Mouse (Mus musculus): Measurements from ENCODE around the gene Asna1.

DNA sequence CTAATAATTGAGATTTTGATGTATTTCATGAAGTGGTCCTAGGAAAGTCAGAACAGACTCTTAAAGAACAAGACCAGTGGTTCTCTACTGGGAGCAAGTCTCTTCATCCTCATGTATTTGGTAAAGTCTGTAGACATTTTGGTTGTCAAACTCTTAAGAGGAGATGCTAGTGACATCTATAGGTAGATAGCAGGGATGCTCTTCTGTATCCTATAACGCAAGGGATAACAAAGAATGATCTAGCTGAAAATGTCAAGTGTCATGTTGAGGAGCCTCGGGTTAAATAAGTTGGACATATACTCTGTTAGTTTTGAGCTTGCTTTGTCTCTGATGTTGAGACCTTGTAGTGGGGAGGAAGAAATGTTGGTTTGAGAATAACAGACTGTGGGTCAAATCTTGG, 2.8 kb upstream of the Asna1 start:
- no peak for TF ChIP-seq CTCF (conservative IDR thresholded peaks at IDR 0.05; ENCODE audit: low read length)
- no peak for TF ChIP-seq POU5F1 (IDR thresholded peaks at IDR 0.05; ENCODE audit: borderline replicate concordance, low read length)
